Mouse (Mus musculus) neural tube, embryonic 14.5 days (tissue): ENCODE data around the gene Ebf3. TPM values are rescaled to one million over a fixed set of nuclear protein-coding genes. Genes with fewer than 3 reads are reported as not detected.

Source experiments
- ATAC-seq: fragments of 200-750 bp; cut with Nextera tagmentation; 2 replicates; pipeline ENCODE4 v1.8.0; 2017; ENCODE audit warnings: low read depth, mild to moderate bottlenecking, moderate TSS enrichment, moderate library complexity
- H3K27ac ChIP-seq: fragments of 300-500 bp; sonication (generic); 2 replicates; pipeline ENCODE4 v1.5.1; 2014; ENCODE audit warnings: low read depth, mild to moderate bottlenecking, control low read depth, low read length, moderate library complexity, mixed read lengths
- H3K27me3 ChIP-seq: fragments of 300-500 bp; sonication (generic); 2 replicates; pipeline ENCODE4 v1.6.1; 2014; ENCODE audit warnings: low read length; ENCODE audit not compliant: control insufficient read depth, insufficient read depth
- H3K36me3 ChIP-seq: fragments of 300-500 bp; sonication (generic); 2 replicates; pipeline ENCODE4 v1.6.1; 2014; ENCODE audit warnings: low read length, mixed read lengths; ENCODE audit not compliant: control insufficient read depth, insufficient read depth
- H3K4me1 ChIP-seq: fragments of 300-500 bp; sonication (generic); 2 replicates; pipeline ENCODE4 v1.6.1; 2014; ENCODE audit warnings: low read length; ENCODE audit not compliant: control insufficient read depth, insufficient read depth
- H3K4me2 ChIP-seq: fragments of 300-500 bp; sonication (generic); 2 replicates; pipeline ENCODE4 v1.6.1; 2014; ENCODE audit warnings: mild to moderate bottlenecking, low read depth, low read length, control low read depth
- H3K4me3 ChIP-seq: fragments of 300-500 bp; sonication (generic); 2 replicates; pipeline ENCODE4 v1.5.1; 2014; ENCODE audit warnings: low read depth, low read length, control low read depth, mixed read lengths
- H3K9ac ChIP-seq: fragments of 300-500 bp; sonication (generic); replicated peaks from 2 replicates; pipeline ENCODE4 v1.6.1; 2014; ENCODE audit warnings: low read depth, mild to moderate bottlenecking, control low read depth, low read length, mixed read lengths
- H3K9me3 ChIP-seq: fragments of 300-500 bp; sonication (generic); 2 replicates; pipeline ENCODE4 v1.6.1; 2016; ENCODE audit warnings: low read length; ENCODE audit not compliant: control insufficient read depth
- WGBS: fragments of 180-500 bp; shearing (Covaris S2); extraction: QIAGEN DNeasy Blood & Tissue Kit; methylation state at CpG from one replicate; pipeline ENCODE4 v1.1.7; 2014; 5-methylcytosine and 5-hydroxymethylcytosine counted together
- polyA plus RNA-seq: library from polyadenylated mRNA; unstranded; fragments of >200 nt; fragmentation: Nextera tagmentation; extraction: Ambion mirVana; gene quantifications from 2 replicates; pipeline ENCODE4 v1.2.1, GENCODE M21; 2014

Gene Ebf3
- polyA plus RNA-seq, 1 experiment from 2014 or later, result 46.9 TPM

DNA sequence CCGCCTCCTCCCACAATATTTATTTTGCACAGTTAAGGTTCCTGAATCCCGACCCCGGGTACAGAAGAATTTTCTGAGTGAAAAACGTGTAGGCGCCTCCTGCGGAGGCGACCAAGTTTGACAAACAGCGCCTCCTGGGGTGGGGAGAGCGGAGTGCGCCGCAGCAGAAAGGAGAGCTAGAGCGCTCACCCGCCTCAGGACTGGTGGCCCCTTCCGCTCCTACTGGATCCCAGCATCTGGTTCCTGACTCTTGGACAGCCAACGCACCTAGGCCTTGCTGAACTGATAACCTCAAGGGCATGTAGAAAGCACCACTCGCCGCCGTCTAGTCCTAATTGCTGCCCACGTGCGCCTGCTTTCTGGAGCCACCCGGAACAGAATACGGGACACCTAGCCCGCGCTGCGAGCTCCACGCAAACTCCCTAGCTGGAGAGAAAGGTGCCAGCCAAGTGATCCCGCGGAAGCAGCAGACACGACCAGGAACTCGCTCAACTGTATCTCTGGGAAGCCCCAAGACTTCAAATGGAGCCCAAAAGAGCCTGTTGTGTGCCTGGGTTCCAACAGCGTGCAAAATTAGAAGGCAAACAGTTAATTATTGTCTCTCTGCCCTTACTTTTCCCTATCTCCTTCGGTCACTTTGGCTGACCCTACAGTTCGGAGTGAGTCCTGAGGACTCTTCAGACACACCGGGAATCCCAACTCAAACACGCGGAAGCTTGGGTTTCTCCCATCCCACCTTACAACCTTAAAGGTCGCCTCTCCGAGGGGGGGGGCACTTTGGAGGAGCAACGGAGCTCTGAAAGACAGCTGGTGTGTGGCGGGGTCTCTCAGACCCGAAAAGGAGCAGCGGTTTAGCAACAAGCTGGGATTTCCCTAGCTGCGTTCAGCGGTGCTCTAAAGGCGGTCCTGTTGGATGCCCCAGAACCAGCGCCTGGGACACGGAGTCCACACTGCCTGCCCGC is 5.0 kb upstream of the Ebf3 start:
- peak overlapping the region; percentile 76 for H3K4me2 ChIP-seq
- no peaks in the 10 kb centered on the region for H3K36me3 ChIP-seq
- peak overlapping the region; percentile 98 for H3K27ac ChIP-seq
- WGBS, result 1% methylated on average over 48 of the region's 48 CpGs
- no peak for ATAC-seq
- peaks cover 31% of the 10 kb centered on the region for H3K4me1 ChIP-seq
- peak overlapping the region; percentile 67; the same call in 1 of the 2 replicates for H3K9ac ChIP-seq
- peaks cover 24% of the 10 kb centered on the region for H3K27me3 ChIP-seq
- H3K9me3 ChIP-seq, result no peaks in the 10 kb centered on the region
- H3K4me3 ChIP-seq, result peak overlapping the region; percentile 49

DNA sequence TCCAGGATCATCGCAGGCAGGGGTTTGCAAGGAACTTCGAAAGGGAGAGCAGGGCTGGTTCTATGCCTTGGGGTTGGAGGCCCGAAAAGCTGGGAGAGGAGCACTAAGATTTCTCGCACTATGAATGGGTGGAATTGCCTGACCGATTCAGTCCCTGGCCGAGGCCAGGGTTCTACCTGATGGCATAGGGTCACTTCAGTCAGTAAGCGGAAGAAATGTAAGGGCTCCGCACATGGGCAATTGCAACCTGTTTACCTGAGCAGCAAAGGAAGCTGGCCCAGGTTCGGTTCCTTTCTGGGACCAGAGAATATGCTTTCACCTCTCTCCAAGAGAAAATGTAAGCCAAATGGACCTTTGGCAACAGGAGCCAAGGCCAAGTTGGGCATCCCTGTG is 4.1 kb upstream of the Ebf3 start:
- Histone ChIP-seq H3K4me3 (peak overlapping the region; percentile 49), H3K9me3 (no peaks in the 10 kb centered on the region), H3K36me3 (no peaks in the 10 kb centered on the region), H3K27me3 (peaks cover 27% of the 10 kb centered on the region), H3K9ac (peak overlapping the region; percentile 67), H3K4me1 (peaks cover 31% of the 10 kb centered on the region), H3K27ac (peak overlapping the region; percentile 98), H3K4me2 (peak overlapping the region; percentile 76)
- no peak for ATAC-seq
- WGBS, result 5% methylated on average over 9 of the region's 9 CpGs

DNA sequence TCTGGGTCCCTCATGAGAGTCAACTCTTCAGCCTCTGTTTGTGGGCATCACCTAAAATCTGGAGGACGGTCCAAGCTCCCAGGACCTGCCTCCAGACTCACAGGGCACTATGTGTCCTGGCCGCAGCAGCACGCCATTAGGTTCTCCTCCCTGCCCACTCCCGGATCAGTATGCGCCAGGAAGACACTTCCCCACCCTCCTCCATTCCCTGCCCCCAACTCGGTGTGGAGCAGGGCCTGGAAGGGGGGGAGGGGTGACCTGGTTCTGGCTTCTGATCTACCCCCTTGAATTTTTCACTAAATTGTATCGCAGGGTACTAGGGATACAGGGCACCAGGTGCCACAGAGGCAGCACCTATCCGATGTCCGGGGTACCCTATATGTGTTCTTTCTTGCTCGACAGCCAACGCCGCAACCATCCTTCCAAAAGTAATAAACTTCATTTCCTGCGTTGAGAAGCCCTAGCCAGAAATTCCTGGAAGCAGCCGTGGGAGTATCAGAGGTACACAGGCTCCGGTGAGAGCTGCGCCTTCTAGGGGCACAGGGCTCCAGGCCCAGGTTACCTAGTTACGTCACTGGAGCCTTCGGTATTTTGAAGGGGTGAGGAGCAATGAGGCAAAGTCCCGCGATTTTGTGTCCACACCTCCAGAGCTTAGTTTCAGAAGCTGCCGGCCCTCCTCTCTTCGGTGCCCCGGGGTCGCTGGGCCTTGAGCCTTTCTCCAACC is 3.6 kb upstream of the Ebf3 start:
- WGBS, result under 1% methylated on average over 24 of the region's 24 CpGs
- H3K4me2 ChIP-seq, result peak overlapping the region; percentile 76
- H3K27ac ChIP-seq, result peak overlapping the region; percentile 98
- H3K36me3 ChIP-seq, result no peaks in the 10 kb centered on the region
- ATAC-seq, result no peak
- peak overlapping the region; percentile 67 for H3K9ac ChIP-seq
- no peaks in the 10 kb centered on the region for H3K9me3 ChIP-seq
- peaks cover 22% of the 10 kb centered on the region for H3K27me3 ChIP-seq
- peak overlapping the region; percentile 79 for H3K4me3 ChIP-seq
- peaks cover 29% of the 10 kb centered on the region for H3K4me1 ChIP-seq

DNA sequence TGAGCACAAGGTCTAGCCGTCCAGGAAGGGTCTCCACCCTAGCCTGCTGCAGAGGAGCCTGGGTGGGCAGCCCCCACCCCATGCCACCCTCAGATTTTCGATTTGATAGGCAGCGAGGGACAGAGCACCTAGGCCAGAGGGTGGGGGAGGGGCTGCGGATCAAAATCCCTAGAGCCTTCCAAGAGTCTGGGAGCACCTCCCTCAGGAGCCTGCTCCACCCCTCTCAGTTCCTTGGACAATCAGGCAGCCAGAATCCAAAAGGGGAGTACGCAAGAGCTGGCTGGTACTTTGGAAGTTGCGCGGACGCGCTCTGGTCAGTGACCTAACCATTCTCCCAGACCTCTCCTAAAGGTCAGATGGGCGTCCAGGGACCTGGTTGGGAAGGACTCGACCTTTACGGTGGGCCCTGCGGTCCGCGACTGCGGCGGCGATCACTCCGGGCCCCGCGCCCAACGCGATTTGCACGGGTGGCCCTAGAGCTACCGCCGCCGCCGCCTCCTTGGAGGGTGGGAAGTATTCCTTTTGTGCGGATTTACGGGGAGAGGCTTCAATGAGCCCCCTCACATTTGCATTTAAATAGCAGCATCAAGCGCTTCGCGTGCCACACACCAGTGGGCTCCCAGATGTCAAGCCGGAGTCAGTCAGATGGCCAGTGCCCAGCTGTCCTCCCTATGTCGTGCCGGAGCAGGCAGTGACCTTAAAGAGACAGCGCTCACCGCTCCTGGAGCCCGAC is 2.8 kb upstream of the Ebf3 start:
- Histone ChIP-seq H3K27ac (peak overlapping the region; percentile 98), H3K27me3 (peaks cover 19% of the 10 kb centered on the region), H3K36me3 (no peaks in the 10 kb centered on the region), H3K9ac (peak overlapping the region; percentile 67), H3K4me3 (peak overlapping the region; percentile 79), H3K9me3 (no peaks in the 10 kb centered on the region), H3K4me2 (peak overlapping the region; percentile 76), H3K4me1 (peaks cover 26% of the 10 kb centered on the region)
- WGBS, result under 1% methylated on average over 39 of the region's 39 CpGs
- ATAC-seq, result no peak

DNA sequence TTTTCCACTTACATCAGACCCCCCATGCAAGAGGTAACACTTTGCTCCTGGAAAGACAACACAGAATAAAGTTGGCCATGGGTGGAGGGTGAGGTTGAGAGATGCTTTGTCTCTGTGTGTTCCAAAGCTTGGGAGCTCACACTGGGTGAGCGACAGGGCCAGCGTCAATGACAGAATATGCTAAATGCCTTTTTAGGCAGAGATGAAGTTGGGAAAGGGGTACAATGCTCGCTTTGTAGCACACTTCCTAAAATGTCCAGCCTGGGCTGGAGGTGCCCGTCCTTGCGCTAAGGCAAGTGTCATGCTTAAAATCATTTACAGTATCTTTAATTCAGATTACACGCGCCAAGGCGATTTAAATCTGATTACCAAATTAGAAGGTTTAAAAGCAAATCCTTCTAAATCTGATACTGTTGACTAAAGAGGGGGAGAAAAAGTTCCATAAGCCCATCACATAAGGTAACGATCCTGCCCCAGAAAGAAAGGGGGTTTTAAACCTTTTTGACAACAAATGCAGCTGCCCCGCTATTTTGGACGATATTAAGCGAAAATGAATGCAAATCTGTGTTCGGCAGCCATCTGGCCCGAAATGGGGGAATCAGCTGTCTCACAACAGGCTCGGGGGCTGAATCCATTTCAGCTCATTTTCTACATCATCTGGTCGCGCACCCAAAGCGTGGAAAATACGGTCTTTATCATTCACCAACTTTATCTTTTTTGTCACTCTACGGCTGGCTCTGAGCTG is 2.1 kb upstream of the Ebf3 start:
- Histone ChIP-seq H3K4me1 (peaks cover 26% of the 10 kb centered on the region), H3K27me3 (peaks cover 14% of the 10 kb centered on the region; the same call in 1 of the 2 replicates), H3K4me2 (peak overlapping the region; percentile 76), H3K9me3 (no peaks in the 10 kb centered on the region), H3K27ac (peak overlapping the region; percentile 98), H3K36me3 (no peaks in the 10 kb centered on the region), H3K9ac (peak overlapping the region; percentile 67), H3K4me3 (peak overlapping the region; percentile 79)
- 1% methylated on average over 20 of the region's 20 CpGs for WGBS
- ATAC-seq, result no peak

DNA sequence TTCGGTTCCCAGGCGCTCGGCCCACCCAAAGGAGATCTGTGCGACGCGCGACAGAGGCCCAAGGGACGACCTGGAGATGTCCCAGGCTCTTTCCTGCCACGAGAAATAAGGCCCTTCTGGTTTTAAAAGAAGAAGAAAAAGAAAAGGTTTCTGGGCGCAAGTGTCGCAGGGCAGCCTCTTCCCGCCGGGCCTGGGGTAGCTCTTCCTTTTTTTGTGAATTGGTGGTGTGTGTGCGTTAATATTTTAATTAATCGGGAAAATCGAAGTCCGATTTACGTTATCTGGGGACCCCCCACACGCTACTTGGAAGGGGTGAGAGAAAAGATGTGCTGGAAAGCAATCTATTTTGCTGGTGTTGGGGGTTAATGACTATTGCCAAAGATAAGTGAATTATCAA is 1.3 kb upstream of the Ebf3 start:
- Histone ChIP-seq H3K4me3 (peak overlapping the region; percentile 79), H3K27ac (peak overlapping the region; percentile 98), H3K9me3 (no peaks in the 10 kb centered on the region), H3K9ac (peak overlapping the region; percentile 99), H3K36me3 (no peaks in the 10 kb centered on the region), H3K4me2 (peak overlapping the region; percentile 76), H3K27me3 (peaks cover 11% of the 10 kb centered on the region; the same call in 1 of the 2 replicates), H3K4me1 (peaks cover 21% of the 10 kb centered on the region)
- ATAC-seq, result no peak
- 3% methylated on average over 19 of the region's 19 CpGs for WGBS

DNA sequence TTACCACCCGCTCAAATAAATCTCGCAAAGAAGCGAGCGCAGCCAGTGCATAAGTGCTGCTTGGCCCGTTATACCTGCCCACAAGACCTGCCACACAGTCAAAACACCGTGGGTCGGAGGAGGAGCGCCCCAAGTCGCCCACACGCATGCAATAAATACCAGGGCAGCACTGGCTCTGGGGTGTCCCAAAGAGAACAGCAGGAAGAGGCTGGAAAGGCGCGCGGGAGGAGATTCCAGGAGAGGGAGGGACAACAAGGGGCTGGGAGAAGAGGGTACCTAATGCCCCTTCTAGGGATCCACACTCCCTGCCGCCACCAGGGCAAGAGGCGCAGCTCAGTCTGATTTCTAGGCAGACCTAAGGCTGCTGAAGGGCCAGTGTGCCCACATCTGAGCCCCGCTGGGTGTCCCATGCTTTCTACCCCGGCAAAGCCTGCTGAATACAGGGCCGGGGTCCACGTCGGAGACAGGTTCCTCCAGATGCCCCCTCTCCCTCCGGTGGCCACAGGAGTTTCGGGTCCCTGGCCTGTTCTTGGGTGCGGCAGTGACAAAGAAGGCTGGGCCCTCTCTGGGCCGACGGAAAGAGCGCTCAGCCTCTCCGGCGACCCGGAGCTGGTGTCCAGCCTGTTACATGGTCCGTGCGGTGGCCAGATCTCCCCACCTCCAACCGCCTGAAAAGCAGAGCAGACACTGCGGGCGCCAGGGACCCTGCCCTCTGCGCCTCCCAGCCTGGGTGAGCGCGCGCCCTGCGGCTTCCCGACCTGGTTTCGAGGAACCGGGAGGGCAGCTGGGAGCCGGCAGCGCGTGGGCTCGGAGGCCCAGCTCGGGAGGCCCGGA is 682 bp upstream of the Ebf3 start:
- ATAC-seq, result peak; percentile 5
- peaks cover 17% of the 10 kb centered on the region for H3K4me1 ChIP-seq
- under 1% methylated on average over 48 of the region's 48 CpGs for WGBS

More for the DNA sequence above, 682 bp upstream of the Ebf3 start:
- Histone ChIP-seq H3K9ac (peak overlapping the region; percentile 99), H3K9me3 (no peaks in the 10 kb centered on the region), H3K4me3 (peak overlapping the region; percentile 79), H3K27ac (peak overlapping the region; percentile 98), H3K4me2 (peak overlapping the region; percentile 76), H3K27me3 (peaks cover 6% of the 10 kb centered on the region; the same call in 1 of the 2 replicates), H3K36me3 (no peaks in the 10 kb centered on the region)
